Mouse (Mus musculus) neutrophil, adult 65 days (primary cell): Measurements from ENCODE around the gene 1700040F15Rik. TPM values are rescaled to one million over a fixed set of nuclear protein-coding genes. Genes with fewer than 3 reads are reported as not detected.

Experiments used
- total RNA-seq: library from RNA; stranded (reverse); gene quantifications from 2 replicates; pipeline ENCODE4 v1.2.4, GENCODE M21; 2023

Gene 1700040F15Rik
- total RNA-seq, result not detected in 2 replicates

GRCm38 (mm10) chrY:61101947-61102346 lies at the start of gene 1700040F15Rik:
Gene 1700040F15Rik (plus strand): TSS chrY:61102247.

